Mouse (Mus musculus) C2C12 (cell line): ENCODE data around the gene Mbnl1.

Experiments
- CEBPB ChIP-seq: IDR thresholded peaks from one replicate; pipeline ENCODE4 v1.6.1; 2011; ENCODE audit warnings: low read depth, mild to moderate bottlenecking, control low read depth, moderate library complexity
- CTCF ChIP-seq: IDR thresholded peaks from one replicate; pipeline ENCODE4 v1.5.1; 2011; ENCODE audit not compliant: control insufficient read depth, insufficient read depth, insufficient read length
- FOSL1 ChIP-seq: IDR thresholded peaks from one replicate; pipeline ENCODE4 v1.8.0; 2011; ENCODE audit warnings: mild to moderate bottlenecking, low read length; ENCODE audit not compliant: poor library complexity, insufficient read depth, severe bottlenecking
- MAX ChIP-seq: IDR thresholded peaks from one replicate; pipeline ENCODE4 v1.6.1; 2011; ENCODE audit warnings: mild to moderate bottlenecking, control low read depth
- MYOD1 ChIP-seq: IDR thresholded peaks from one replicate; pipeline ENCODE4 v1.6.1; 2011; ENCODE audit warnings: low read depth; ENCODE audit not compliant: control insufficient read depth, insufficient read length
- MYOG ChIP-seq: IDR thresholded peaks from one replicate; pipeline ENCODE4 v1.6.1; 2011; ENCODE audit not compliant: control insufficient read depth, insufficient read length; ENCODE audit errors: extremely low read depth
- USF1 ChIP-seq: IDR thresholded peaks from one replicate; pipeline ENCODE4 v1.6.1; 2011; ENCODE audit warnings: low read depth, mild to moderate bottlenecking, control low read depth, moderate library complexity

- TF ChIP-seq MYOD1 (no peak), USF1 (no peak), CTCF (no peak), MYOG (no peak), CEBPB (no peak), MAX (no peak), FOSL1 (no peak)
These were observed 25.5 kb downstream of the Mbnl1 start for GRCm38 (mm10) chr3:60498151-60498550.
